Mouse (Mus musculus) Muller cell, postnatal 12 days (primary cell): ENCODE measurements around the gene Pard6b.
A peak's percentile ranks its signal among the peaks of the same experiment; 100 is the strongest.

Experiments used
- DNase-seq: peaks from one replicate; pipeline ENCODE4 v3.0.0-alpha.2; 2015; ENCODE audit errors: inconsistent ontology term

Pard6b gene

DNA sequence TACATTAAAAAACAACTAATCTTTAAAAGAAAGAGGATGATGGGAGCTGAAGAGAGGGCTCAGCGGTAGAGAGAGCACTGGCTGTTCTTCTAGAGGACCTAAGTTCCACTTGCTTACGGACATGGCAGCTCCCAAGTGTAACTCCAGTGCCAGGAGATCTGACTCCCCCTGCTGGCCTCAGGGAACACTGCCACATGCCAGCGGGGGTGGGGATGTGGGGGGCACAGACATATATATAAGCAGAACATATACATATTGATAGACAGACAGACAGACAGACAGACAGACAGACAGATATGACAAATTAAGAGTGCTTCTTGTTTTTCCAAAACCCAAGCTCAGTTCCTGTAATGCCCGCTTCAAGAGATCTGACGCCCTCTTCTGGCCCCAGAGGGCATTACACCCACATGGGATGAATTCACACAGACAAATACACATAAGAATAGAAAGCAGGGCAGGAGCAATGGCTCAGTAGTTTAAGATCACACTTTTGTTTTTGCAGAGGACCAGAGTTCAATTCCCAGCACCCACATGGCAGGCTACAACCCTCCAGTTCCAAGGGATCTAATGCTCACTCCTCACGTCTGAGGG lies 21.5 kb upstream of the Pard6b start:
- DNase-seq: no peak

DNA sequence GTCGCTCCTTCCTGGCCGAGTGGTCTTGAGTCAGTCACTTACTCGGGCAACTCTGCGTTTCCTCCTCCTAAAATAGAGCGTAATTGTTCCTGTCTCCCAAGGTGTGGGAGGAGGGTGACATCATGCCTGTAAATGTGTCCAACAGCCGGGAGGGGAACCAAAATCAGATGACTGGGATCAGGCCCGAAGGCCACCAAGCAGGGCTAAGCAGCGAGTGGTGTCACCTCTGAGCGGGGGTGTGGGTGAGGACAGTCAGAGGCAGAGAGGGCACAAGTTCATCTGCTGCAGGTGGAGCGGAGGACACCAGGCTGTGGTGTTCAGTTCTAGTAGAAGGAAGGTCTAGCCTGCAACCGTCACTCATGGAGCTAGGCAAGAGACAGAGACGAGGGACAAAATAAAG lies 17.1 kb upstream of the Pard6b start:
- DNase-seq: no peak

- no peak for DNase-seq
These were observed 15.3 kb upstream of the Pard6b start for GRCm38 (mm10) chr2:168065511-168065910.

- no peak for DNase-seq
These were observed 14.0 kb upstream of the Pard6b start for GRCm38 (mm10) chr2:168066783-168067182.

DNA sequence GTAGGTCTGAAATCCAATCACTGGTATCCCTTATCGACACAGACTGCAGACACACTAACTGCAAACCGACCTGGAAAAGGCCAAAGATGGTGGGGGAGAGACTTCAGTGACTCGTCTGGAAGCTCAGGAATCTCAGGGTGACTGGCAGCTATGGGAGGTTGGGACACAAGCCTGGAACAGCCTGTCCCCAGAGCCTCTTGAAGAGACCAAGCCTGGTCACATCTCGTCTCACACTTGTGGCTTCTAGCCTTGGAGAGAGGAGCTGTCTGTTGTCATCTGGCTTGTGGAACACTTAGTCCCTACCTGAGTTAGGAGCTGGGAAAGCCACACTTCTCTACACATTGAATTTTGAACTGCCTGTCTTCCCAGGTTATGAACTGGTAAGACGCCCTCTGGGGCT lies 10.4 kb upstream of the Pard6b start:
- no peak for DNase-seq

DNA sequence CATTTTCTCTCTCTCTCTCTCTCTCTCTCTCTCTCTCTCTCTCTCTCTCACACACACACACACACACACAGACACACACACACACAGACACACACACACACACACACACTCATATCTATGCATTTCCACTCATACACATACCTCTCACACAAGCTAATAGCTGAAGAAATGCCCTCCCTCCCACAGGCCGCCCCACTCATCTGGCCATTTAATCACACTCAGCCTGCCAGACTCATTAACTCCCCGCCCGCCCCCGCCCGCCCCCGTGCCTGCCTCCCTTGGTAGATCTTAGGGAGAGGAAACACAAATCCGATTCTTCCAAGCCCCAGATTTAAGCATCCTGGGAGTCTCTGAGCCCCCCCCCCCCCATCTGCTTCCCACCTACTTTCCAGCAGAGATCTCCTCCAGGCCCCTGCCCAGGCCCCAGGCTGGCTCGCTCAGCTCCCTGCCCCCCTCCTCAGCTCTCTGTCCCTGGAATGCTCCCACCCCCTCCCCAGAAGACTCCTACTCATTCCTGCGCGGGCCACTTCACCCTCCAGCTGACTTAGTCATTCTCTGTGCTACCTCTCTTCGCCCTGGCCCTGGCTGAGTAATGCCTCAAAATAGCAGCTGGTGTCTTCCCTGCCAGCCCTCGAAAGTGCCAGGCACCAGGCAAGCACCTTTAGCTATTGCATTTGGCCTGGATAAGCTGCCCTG lies 8.2 kb upstream of the Pard6b start:
- peak; percentile 96 for DNase-seq

- DNase-seq: no peak
These were observed 7.1 kb upstream of the Pard6b start for GRCm38 (mm10) chr2:168073722-168074121.

GRCm38 (mm10) chr2:168074457-168074856 lies 6.3 kb upstream of the Pard6b start:
- DNase-seq: no peak

DNA sequence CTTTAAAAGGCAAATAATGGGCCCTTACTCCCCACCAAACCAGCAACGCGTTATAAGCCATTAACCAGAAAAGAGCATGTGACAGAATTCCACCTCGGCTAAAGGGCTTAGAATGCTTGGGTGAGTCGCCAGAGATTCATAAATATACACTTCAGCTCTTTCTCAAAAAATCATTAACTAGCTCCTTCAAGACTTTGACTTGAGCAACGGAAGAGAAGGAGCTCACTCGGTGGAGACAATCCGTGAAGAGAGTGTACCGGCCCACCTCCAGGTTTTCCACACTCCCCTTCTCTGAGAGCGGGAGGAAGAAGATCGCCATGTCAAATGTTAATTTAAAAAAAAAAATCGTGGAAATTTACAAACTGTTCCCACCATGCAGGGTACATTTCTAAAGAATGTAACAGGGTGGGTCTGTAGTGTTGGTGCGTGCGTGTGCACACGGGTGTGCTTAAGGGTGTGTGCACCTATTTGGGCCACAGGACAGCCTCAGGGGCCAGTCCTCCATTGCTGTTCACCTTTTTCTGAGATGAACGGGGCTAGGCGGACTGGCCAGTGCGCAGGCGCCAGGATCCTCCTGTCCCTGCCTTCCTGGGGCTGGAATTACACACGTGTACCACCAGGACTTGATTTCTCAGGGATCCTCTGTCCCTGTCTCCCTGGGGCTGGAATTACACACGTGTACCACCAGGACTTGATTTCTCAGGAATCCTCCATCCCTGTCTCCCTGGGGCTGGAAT lies 3.8 kb upstream of the Pard6b start:
- no peak for DNase-seq

DNA sequence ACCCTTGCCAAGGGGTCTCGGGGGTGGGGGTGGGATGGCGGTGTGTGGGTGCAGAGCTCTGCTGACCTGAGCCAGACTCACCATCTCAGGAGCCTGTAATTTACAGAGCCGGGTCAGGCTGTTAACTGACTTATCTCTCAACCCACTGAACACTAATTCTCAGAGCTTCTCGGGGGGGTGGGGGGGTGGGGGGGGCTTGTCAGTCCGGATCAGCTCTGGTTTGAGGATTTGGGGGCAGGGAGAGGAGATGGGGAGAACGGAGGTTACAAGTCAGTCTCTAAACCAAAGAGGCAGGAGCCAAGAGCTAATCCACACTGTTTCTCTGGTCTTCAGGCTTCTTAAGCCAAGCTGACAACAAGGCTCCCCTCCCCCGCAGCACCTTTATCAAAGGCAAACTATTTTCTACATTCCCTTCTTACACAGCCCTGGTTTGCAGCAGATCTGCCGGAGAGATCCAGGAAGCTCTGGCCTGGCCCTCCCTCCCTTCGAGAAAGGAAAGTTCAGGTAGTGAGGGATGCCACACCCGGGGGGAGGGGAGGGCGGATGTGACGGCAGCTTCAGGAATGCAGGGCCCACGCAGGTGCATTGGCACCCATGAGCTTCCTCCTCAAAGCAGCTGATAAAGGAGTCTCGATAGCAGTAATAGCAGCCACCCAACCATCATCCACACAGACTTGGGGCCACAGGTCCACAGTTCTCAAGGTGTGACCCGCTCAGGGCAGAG lies 2.5 kb upstream of the Pard6b start:
- DNase-seq: no peak

- DNase-seq: peak; percentile 66
These were observed 612 bp downstream of the Pard6b start for GRCm38 (mm10) chr2:168081299-168081932.

- no peak for DNase-seq
These were observed 1.1 kb downstream of the Pard6b start for GRCm38 (mm10) chr2:168081933-168082306.

DNA sequence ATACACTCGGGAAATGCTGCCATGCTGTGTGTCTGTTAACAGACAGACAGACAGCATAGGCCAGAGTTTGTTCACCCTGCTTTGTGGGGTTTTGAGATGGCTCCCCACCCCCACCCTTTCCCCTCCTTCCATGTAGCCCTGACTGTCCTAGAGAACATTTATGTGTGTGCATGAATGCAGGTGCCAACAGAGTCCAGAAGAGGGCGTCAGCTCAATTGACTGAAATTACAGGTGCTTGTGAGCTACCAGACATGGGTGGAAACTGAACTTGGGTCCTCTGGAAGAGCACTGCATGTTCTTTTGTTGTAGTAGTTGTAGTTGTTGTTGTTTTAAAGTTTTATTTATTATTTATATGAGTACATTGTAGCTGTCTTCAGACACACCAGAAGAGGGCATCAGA lies 2.8 kb downstream of the Pard6b start:
- DNase-seq: no peak

DNA sequence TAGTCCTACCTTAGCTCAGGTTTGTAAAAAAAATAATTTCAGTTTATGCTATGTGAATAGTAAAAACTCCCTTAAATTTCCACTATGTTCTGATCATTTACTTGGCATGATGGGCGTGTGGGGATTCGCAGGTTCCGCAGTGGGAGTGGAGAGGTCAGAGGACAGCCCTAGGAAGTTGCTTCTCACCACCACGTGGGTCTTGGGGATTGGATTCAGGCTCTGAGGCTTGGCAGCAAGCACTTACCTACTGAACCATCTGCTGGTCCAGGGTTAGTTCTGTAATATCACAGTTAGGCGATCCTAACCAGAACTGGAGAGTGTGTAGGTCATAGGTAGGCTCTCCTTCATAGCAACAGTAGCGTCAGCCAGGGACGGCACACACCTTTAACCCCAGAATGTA lies 3.4 kb downstream of the Pard6b start:
- DNase-seq: no peak

DNA sequence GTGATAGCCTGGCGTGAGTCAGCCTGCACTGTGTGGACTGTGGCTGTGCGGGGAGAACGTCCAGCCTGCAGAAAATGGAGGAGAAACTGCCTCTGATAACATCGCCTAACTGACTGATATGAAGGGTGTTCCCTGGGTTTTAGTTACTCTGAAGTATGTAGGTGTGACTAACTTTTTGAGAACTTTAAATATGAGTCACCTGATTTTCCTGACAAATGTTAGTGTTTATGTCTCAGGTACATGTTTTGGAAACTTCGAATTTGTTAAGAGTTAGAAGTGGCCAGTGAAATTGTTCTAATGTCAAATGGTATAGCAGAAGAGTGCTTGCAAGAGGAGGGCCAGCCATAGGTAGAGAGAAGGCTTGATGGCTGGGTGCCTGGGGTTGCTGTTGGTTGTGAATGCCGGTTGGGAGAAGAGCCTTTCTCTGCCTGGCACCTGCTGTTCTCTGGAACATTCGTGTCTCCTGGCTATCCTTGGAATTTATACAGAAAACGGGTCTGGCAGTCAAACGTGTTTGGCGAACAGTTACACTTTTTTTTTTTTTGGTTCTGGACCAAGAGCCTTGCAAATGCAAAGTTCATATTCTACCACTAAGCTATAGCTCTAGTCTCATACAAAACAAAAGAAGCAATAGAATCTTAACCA lies 4.9 kb downstream of the Pard6b start:
- DNase-seq: no peak

- DNase-seq: no peak
These were observed 5.5 kb downstream of the Pard6b start for GRCm38 (mm10) chr2:168086318-168086717.

- no peak for DNase-seq
These were observed 6.0 kb downstream of the Pard6b start for GRCm38 (mm10) chr2:168086839-168087238.

DNA sequence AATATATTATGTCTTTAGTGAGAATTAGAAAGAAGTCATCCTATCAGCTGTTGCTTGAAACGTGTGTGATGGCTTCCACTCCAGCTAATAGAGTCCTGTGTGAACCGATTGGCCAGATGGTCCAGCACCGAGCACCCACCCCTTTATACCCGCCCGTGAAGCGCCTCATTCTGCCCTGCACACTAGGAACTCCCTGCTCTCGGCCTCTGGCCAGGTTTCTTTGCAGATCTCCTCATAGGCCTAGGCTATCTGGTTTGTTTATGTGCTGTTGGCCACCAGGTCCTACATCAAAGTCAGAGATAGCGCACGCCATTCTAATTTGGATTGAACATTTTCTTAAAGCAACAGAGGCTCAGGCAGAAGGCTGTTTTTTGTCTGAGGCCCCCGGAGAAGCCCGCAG lies 10.8 kb downstream of the Pard6b start:
- no peak for DNase-seq

DNA sequence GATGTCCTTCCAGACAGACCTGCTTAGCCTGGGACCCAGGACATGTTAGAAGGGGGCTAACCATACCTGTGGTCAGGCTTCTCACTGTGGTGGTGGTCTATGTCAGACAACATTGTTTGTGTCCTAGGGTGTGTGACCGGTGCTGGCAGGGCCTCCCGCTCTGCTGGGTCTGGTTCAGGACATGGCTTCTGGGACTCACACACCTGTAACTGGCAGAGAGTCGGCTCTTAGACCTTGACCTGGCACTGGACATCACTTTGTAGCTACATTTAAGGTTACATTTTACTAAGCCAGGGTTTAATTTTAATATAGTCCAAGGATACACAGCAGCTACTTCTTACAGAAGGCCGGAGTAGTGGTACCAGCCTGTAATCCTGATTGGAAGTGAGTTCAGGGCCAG lies 12.3 kb downstream of the Pard6b start:
- no peak for DNase-seq

GRCm38 (mm10) chr2:168095077-168095476 lies 14.3 kb downstream of the Pard6b start:
- peak; percentile 90 for DNase-seq

GRCm38 (mm10) chr2:168096487-168096886 lies 15.7 kb downstream of the Pard6b start:
- DNase-seq: no peak
